Mouse (Mus musculus) E14TG2a.4 (cell line): ENCODE results near the gene Fbxo36.

Source experiments
- CTCF ChIP-seq: conservative IDR thresholded peaks from 2 replicates; pipeline ENCODE4 v1.5.1; 2014; ENCODE audit warnings: low read length
- NANOG ChIP-seq: IDR thresholded peaks from 2 replicates; pipeline ENCODE4 v1.6.1; 2014; ENCODE audit warnings: borderline replicate concordance, low read length, mixed read lengths
- POU5F1 ChIP-seq: IDR thresholded peaks from 2 replicates; pipeline ENCODE4 v1.6.1; 2014; ENCODE audit warnings: low read length, borderline replicate concordance

DNA sequence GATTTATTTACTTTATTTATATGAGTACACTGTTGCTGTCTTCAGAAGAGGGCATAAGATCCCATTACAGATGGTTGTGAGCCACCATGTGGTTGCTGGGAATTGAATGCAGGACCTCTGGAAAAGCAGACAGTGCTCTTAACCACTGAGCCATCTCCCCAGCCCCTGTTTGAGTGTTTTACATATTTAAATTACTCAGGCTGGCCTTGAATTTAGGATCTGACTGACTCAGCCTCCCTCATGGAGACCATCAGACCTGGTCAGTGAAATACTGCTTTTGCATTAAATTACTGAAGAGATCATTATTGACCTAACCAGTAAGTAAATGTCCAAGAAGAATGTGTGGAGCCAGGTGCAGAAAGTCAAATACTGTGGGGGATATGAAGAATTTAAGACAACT is 28.7 kb downstream of the Fbxo36 start:
- no peak for TF ChIP-seq CTCF
- no peak for TF ChIP-seq POU5F1
- no peak for TF ChIP-seq NANOG
